Mouse (Mus musculus) brain, embryonic 14.5 days (tissue): ENCODE data around the gene Zbtb2.

Source experiments
- CTCF ChIP-seq: fragments of 200-500 bp; IDR thresholded peaks from 2 replicates; pipeline ENCODE4 v1.5.1; 2012; ENCODE audit warnings: inconsistent platforms, mild to moderate bottlenecking, moderate library complexity, borderline replicate concordance; ENCODE audit not compliant: insufficient read depth, insufficient read length; ENCODE audit errors: extremely low read depth
- POLR2A ChIP-seq: fragments of 200-500 bp; IDR thresholded peaks from 2 replicates; pipeline ENCODE4 v1.6.1; 2012; ENCODE audit warnings: mild to moderate bottlenecking, inconsistent platforms, borderline replicate concordance; ENCODE audit not compliant: poor library complexity, insufficient read depth, insufficient read length, severe bottlenecking; ENCODE audit errors: extremely low read depth

- TF ChIP-seq CTCF (no peak), POLR2A (no peak)
Observed at GRCm38 (mm10) chr10:4332228-4332979, 55.5 kb downstream of the Zbtb2 start.
